Mouse (Mus musculus) C2C12 (cell line): ENCODE measurements around the gene Galnt17.

ENCODE experiments used
- CTCF ChIP-seq: IDR thresholded peaks from one replicate; pipeline ENCODE4 v1.5.1; 2011; ENCODE audit not compliant: control insufficient read depth, insufficient read depth, insufficient read length
- MYOD1 ChIP-seq: IDR thresholded peaks from one replicate; pipeline ENCODE4 v1.6.1; 2011; ENCODE audit warnings: low read depth; ENCODE audit not compliant: control insufficient read depth, insufficient read length

DNA sequence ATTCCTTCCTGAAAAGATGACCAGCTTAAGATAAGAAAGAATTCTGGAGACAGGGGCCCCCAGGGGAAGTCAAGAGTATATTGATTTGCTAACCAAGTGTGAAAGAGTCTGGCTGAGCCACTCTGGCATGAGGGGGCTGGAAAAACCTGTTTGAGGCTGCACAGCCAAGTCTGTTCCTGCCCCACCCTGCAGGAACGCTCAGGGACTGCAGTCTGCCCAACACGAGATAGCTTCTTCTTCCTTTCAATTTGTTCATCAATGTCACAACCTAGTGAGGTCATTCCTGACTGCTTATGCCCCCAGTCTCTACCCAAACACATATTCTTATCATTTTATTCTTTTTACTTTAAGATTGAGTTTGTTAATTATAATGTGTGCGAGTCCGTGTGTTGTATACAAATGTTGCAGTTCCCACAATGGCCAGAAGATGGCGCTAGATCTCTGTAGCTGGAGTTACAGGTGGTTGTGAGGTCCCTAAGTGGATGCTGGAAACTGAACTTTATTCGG, 357.4 kb downstream of the Galnt17 start:
- TF ChIP-seq MYOD1 (no peak), CTCF (no peak)
